Mouse (Mus musculus) hindbrain, embryonic 10.5 days (tissue): ENCODE measurements around the gene Srsx. TPM values are rescaled to one million over a fixed set of nuclear protein-coding genes. Genes with fewer than 3 reads are reported as not detected.
"Not testable (repeated sequence)": the region's sequence is repeated elsewhere in the genome, so short reads cannot be mapped to it uniquely, and the experiment has no call there.

Experiments
- DNase-seq: peaks from one replicate; pipeline ENCODE4 v3.0.0-alpha.2; 2017; ENCODE audit warnings: low spot score
- H3K27ac ChIP-seq: fragments of 300-500 bp; sonication (generic); 2 replicates; pipeline ENCODE4 v1.5.1; 2016; ENCODE audit warnings: mild to moderate bottlenecking, moderate library complexity
- H3K27me3 ChIP-seq: fragments of 300-500 bp; sonication (generic); 2 replicates; pipeline ENCODE4 v1.6.1; 2016; ENCODE audit warnings: mild to moderate bottlenecking; ENCODE audit not compliant: poor library complexity, insufficient read depth, severe bottlenecking
- H3K36me3 ChIP-seq: fragments of 300-500 bp; sonication (generic); 2 replicates; pipeline ENCODE4 v1.6.1; 2016; ENCODE audit warnings: mild to moderate bottlenecking, moderate library complexity
- H3K4me1 ChIP-seq: fragments of 300-500 bp; sonication (generic); replicated peaks from 2 replicates; pipeline ENCODE4 v1.6.1; 2016; ENCODE audit warnings: mild to moderate bottlenecking
- H3K4me3 ChIP-seq: fragments of 300-500 bp; sonication (generic); 2 replicates; pipeline ENCODE4 v1.5.1; 2016; ENCODE audit warnings: mild to moderate bottlenecking, moderate library complexity
- H3K9me3 ChIP-seq: fragments of 300-500 bp; sonication (generic); 2 replicates; pipeline ENCODE4 v1.6.1; 2016; ENCODE audit warnings: mild to moderate bottlenecking, moderate library complexity
- WGBS: fragments of 180-500 bp; shearing (Covaris S2); methylation state at CpG from one replicate; pipeline ENCODE4 v1.1.7; 2016; 5-methylcytosine and 5-hydroxymethylcytosine counted together
- polyA plus RNA-seq: library from polyadenylated mRNA; unstranded; fragments of >200 nt; fragmentation: Nextera tagmentation; extraction: Ambion mirVana; gene quantifications from 2 replicates; pipeline ENCODE4 v1.2.1, GENCODE M21; 2016

The Srsx gene
- not detected in 2 replicates for polyA plus RNA-seq

GRCm38 (mm10) chrX:123222381-123222780 lies at the start of gene Srsx:
Gene Srsx, minus strand, starts transcription at chrX:123222481.
- H3K4me3 ChIP-seq, H3K9me3 ChIP-seq, H3K27me3 ChIP-seq, H3K27ac ChIP-seq, DNase-seq, H3K4me1 ChIP-seq, H3K36me3 ChIP-seq: not testable (repeated sequence)
- 88% methylated on average over 1 of the region's 1 CpGs for WGBS

GRCm38 (mm10) chrX:123246807-123247206 lies 24.5 kb upstream of the Srsx start, which contains the start of gene Gm17577:
Gene Gm17577, minus strand, starts transcription at chrX:123246907.
- WGBS, result no CpG with 5 or more reads among the region's 3 CpGs
- not testable (repeated sequence) for H3K27ac ChIP-seq, H3K4me1 ChIP-seq, H3K9me3 ChIP-seq, DNase-seq, H3K27me3 ChIP-seq, H3K4me3 ChIP-seq, H3K36me3 ChIP-seq

Other genes starting within 250 kb of the Srsx start
- not detected in 2 replicates for gene Gm17521, start 192.8 kb downstream of the Srsx start, polyA plus RNA-seq
- gene Cldn34c1, start 119.0 kb downstream of the Srsx start, polyA plus RNA-seq, result 18.2 and 19.7 TPM in 2 replicates
- gene Gm17577, start 24.4 kb upstream of the Srsx start, polyA plus RNA-seq, result not detected in 2 replicates